Mouse (Mus musculus): ENCODE data around the gene Cog4. TPM values are rescaled to one million over a fixed set of nuclear protein-coding genes. Genes with fewer than 3 reads are reported as not detected.

The Cog4 gene
- total and polyA plus RNA-seq, 2 experiments from 2014 or later, result 45.3 to 50.5 TPM

DNA sequence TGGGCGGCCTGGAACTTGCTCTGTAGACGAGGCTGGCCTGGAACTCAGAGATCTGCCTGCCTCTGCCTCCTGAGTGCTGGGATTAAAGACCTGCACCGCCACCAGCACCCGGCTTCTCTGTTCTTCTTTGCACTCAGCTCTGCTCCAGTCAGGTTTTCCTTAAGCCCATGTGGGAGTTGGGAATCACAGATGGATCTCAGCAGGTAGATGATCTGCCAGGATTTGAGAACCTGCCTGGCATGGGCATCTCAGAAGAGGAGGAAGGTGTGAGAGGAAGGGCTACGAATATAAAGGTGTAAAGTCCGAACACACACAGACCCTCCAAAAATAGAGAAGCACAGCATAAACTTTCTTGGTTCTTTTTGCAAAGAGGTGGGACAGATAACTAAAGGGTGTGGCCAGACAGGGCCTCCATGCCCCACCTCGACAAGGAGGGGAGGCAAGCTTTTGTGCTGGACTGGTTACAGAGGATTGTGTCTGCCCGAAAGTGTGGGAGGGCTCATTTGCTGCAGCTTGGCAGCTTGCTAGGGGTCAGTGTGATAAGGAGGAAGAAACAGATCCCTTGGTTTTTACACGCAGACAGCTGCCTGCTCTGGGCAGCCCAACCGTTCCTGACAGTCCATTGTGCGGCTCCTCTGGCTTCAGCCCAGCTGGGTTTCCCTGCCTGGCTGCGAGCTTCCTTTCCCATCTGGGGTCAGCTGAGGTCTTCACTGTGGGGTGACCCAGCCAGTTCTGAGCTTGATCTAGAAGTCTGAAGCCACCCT, 85.0 kb downstream of the Cog4 start:
- no peak for DNase-seq
- WGBS, result 76% methylated on average over 12 of the region's 12 CpGs
- H3K36me3 ChIP-seq (ENCODE audit: insufficient read depth), result 0 out of 2 replicates have a peak, but pooled peaks cover 4% of the 10 kb centered on the region

More for the DNA sequence above, 85.0 kb downstream of the Cog4 start:
- no peaks in the 10 kb centered on the region for H3K9me3 ChIP-seq (ENCODE audit: low read length)
- no peak for TF ChIP-seq CTCF (IDR thresholded peaks at IDR 0.05; ENCODE audit: low read depth)
- H3K9ac ChIP-seq, result no peak overlapping the region
- no peaks in the 10 kb centered on the region for H3K4me1 ChIP-seq (ENCODE audit: insufficient read depth)
- no peak overlapping the region for H3K4me2 ChIP-seq (ENCODE audit: low read depth)
- no peak; the same call in 1 of the 2 replicates for ATAC-seq
- H3K27me3 ChIP-seq (ENCODE audit: insufficient read depth, low read length), result no peaks in the 10 kb centered on the region
- no peak overlapping the region for H3K4me3 ChIP-seq (ENCODE audit: low read depth, low read length)
- no peak overlapping the region for H3K27ac ChIP-seq (ENCODE audit: low read depth, low read length)

Other genes with a start within 250 kb of the Cog4 start
- gene Vac14, start 228.0 kb upstream of the Cog4 start, total RNA-seq (2014; rRNA removed), result 30.6 and 36.1 TPM in 2 replicates
- 27.6 and 28.1 TPM in 2 replicates for gene Vac14, start 228.0 kb upstream of the Cog4 start, polyA plus RNA-seq (2015; fragmentation: Nextera tagmentation; extraction: Ambion mirVana)
- gene Mtss1l, start 125.1 kb upstream of the Cog4 start, total RNA-seq (2014; rRNA removed), result 55.2 and 71.1 TPM in 2 replicates
- 42.2 and 49.0 TPM in 2 replicates for gene Mtss1l, start 125.1 kb upstream of the Cog4 start, polyA plus RNA-seq (2015; fragmentation: Nextera tagmentation; extraction: Ambion mirVana)
- 10.2 and 11.1 TPM in 2 replicates for gene Il34, start 40.7 kb upstream of the Cog4 start, total RNA-seq (2014; rRNA removed)
- gene Il34, start 40.7 kb upstream of the Cog4 start, polyA plus RNA-seq (2015; fragmentation: Nextera tagmentation; extraction: Ambion mirVana), result 8.8 and 9.1 TPM in 2 replicates
- gene Sf3b3, start 187 bp downstream of the Cog4 start, total RNA-seq (2014; rRNA removed), result 80.3 and 99.2 TPM in 2 replicates
- 52.9 and 64.8 TPM in 2 replicates for gene Sf3b3, start 187 bp downstream of the Cog4 start, polyA plus RNA-seq (2015; fragmentation: Nextera tagmentation; extraction: Ambion mirVana)
- gene Fuk, start 55.9 kb downstream of the Cog4 start, total RNA-seq (2014; rRNA removed), result 8.8 and 12.4 TPM in 2 replicates
- gene Fuk, start 55.9 kb downstream of the Cog4 start, polyA plus RNA-seq (2015; fragmentation: Nextera tagmentation; extraction: Ambion mirVana), result 3.5 and 4.5 TPM in 2 replicates
- 27.4 and 30.7 TPM in 2 replicates for gene St3gal2, start 73.3 kb downstream of the Cog4 start, total RNA-seq (2014; rRNA removed)
- gene St3gal2, start 73.3 kb downstream of the Cog4 start, polyA plus RNA-seq (2015; fragmentation: Nextera tagmentation; extraction: Ambion mirVana), result 16.0 and 22.1 TPM in 2 replicates
- 32.5 and 44.3 TPM in 2 replicates for gene Ddx19a, start 151.2 kb downstream of the Cog4 start, total RNA-seq (2014; rRNA removed)
- 14.3 and 15.0 TPM in 2 replicates for gene Ddx19a, start 151.2 kb downstream of the Cog4 start, polyA plus RNA-seq (2015; fragmentation: Nextera tagmentation; extraction: Ambion mirVana)
- 12.5 and 16.8 TPM in 2 replicates for gene Ddx19b, start 185.2 kb downstream of the Cog4 start, total RNA-seq (2014; rRNA removed)
- 4.9 and 5.5 TPM in 2 replicates for gene Ddx19b, start 185.2 kb downstream of the Cog4 start, polyA plus RNA-seq (2015; fragmentation: Nextera tagmentation; extraction: Ambion mirVana)
- 79.3 and 106 TPM in 2 replicates for gene Aars, start 186.5 kb downstream of the Cog4 start, total RNA-seq (2014; rRNA removed)
- gene Aars, start 186.5 kb downstream of the Cog4 start, polyA plus RNA-seq (2015; fragmentation: Nextera tagmentation; extraction: Ambion mirVana), result 67.4 and 74.5 TPM in 2 replicates
- gene Exosc6, start 209.7 kb downstream of the Cog4 start, total RNA-seq (2014; rRNA removed), result 2.8 TPM in 1 of 2 replicates, not detected in the other
- not detected in 2 replicates for gene Exosc6, start 209.7 kb downstream of the Cog4 start, polyA plus RNA-seq (2015; fragmentation: Nextera tagmentation; extraction: Ambion mirVana)
- 0.33 and 0.38 TPM in 2 replicates for gene Clec18a, start 245.8 kb downstream of the Cog4 start, total RNA-seq (2014; rRNA removed)
- gene Clec18a, start 245.8 kb downstream of the Cog4 start, polyA plus RNA-seq (2015; fragmentation: Nextera tagmentation; extraction: Ambion mirVana), result 0.42 and 0.54 TPM in 2 replicates
- 27.5 and 31.5 TPM in 2 replicates for gene Pdpr, start 248.0 kb downstream of the Cog4 start, total RNA-seq (2014; rRNA removed)
- 5.8 and 9.3 TPM in 2 replicates for gene Pdpr, start 248.0 kb downstream of the Cog4 start, polyA plus RNA-seq (2015; fragmentation: Nextera tagmentation; extraction: Ambion mirVana)